Mouse (Mus musculus) neural tube, embryonic 15.5 days (tissue): ENCODE measurements around the gene 4930449I24Rik. TPM values are rescaled to one million over a fixed set of nuclear protein-coding genes. Genes with fewer than 3 reads are reported as not detected.
"Not testable (repeated sequence)": the region's sequence is repeated elsewhere in the genome, so short reads cannot be mapped to it uniquely, and the experiment has no call there.

Source experiments
- ATAC-seq: fragments of 200-750 bp; cut with Nextera tagmentation; 2 replicates; pipeline ENCODE4 v1.8.0; 2017; ENCODE audit warnings: mild to moderate bottlenecking, moderate TSS enrichment, moderate library complexity; ENCODE audit not compliant: low FRiP score
- H3K27ac ChIP-seq: fragments of 300-500 bp; sonication (generic); replicated peaks from 2 replicates; pipeline ENCODE4 v1.5.1; 2015; ENCODE audit warnings: mild to moderate bottlenecking, inconsistent platforms
- H3K27me3 ChIP-seq: fragments of 300-500 bp; sonication (generic); replicated peaks from 2 replicates; pipeline ENCODE4 v1.6.1; 2015; ENCODE audit warnings: inconsistent platforms
- H3K36me3 ChIP-seq: fragments of 300-500 bp; sonication (generic); 2 replicates; pipeline ENCODE4 v1.6.1; 2015; ENCODE audit warnings: inconsistent platforms
- H3K4me1 ChIP-seq: fragments of 300-500 bp; sonication (generic); 2 replicates; pipeline ENCODE4 v1.6.1; 2015; ENCODE audit warnings: inconsistent platforms
- H3K4me2 ChIP-seq: fragments of 300-500 bp; sonication (generic); 2 replicates; pipeline ENCODE4 v1.6.1; 2015; ENCODE audit warnings: inconsistent platforms, mild to moderate bottlenecking, moderate library complexity
- H3K4me3 ChIP-seq: fragments of 300-500 bp; sonication (generic); replicated peaks from 2 replicates; pipeline ENCODE4 v1.5.1; 2015; ENCODE audit warnings: mild to moderate bottlenecking, inconsistent platforms
- H3K9ac ChIP-seq: fragments of 300-500 bp; sonication (generic); replicated peaks from 2 replicates; pipeline ENCODE4 v1.6.1; 2015; ENCODE audit warnings: mild to moderate bottlenecking, inconsistent platforms
- H3K9me3 ChIP-seq: fragments of 300-500 bp; sonication (generic); replicated peaks from 2 replicates; pipeline ENCODE4 v1.6.1; 2016; ENCODE audit warnings: inconsistent platforms
- whole genome bisulfite sequencing: fragments of 180-500 bp; shearing (Covaris S2); methylation state at CpG from one replicate; pipeline ENCODE4 v1.1.7; 2015; ENCODE audit warnings: mixed read lengths; 5-methylcytosine and 5-hydroxymethylcytosine counted together
- polyA plus RNA-seq: library from polyadenylated mRNA; unstranded; fragments of >200 nt; fragmentation: Nextera tagmentation; extraction: Ambion mirVana; gene quantifications from 2 replicates; pipeline ENCODE4 v1.2.1, GENCODE M21; 2015

The 4930449I24Rik gene
- polyA plus RNA-seq, 1 experiment from 2014 or later: not detected

GRCm38 (mm10) chr5:146525501-146525900 lies 23.3 kb downstream of the 4930449I24Rik start, which contains the start of gene Gm3404:
Gene Gm3404, plus strand, starts transcription at chr5:146525801.
- 95% methylated on average over 3 of the region's 3 CpGs for WGBS
- not testable (repeated sequence) for H3K27me3 ChIP-seq, H3K27ac ChIP-seq, H3K36me3 ChIP-seq, H3K4me1 ChIP-seq, H3K4me2 ChIP-seq, ATAC-seq, H3K9me3 ChIP-seq, H3K9ac ChIP-seq, H3K4me3 ChIP-seq

GRCm38 (mm10) chr5:146537347-146537746 lies 35.1 kb downstream of the 4930449I24Rik start, which contains the start of gene Gm3409:
Gene Gm3409, plus strand, starts transcription at chr5:146537647.
- no CpG with 5 or more reads among the region's 3 CpGs for WGBS
- H3K27ac ChIP-seq, H3K4me1 ChIP-seq, H3K9me3 ChIP-seq, H3K36me3 ChIP-seq, H3K9ac ChIP-seq, H3K4me2 ChIP-seq, H3K4me3 ChIP-seq, ATAC-seq, H3K27me3 ChIP-seq: not testable (repeated sequence)

Other genes with a start within 250 kb of the 4930449I24Rik start
- gene Wasf3, start 117.4 kb upstream of the 4930449I24Rik start, polyA plus RNA-seq: 19.4 and 22.2 TPM in 2 replicates
- not detected in 2 replicates for gene Gm6408, start 20.4 kb upstream of the 4930449I24Rik start, polyA plus RNA-seq
- gene Gm6370, start 11.0 kb upstream of the 4930449I24Rik start, polyA plus RNA-seq: not detected in 2 replicates
- gene Gm3402, start 11.7 kb downstream of the 4930449I24Rik start, polyA plus RNA-seq: not detected in 2 replicates
- not detected in 2 replicates for gene Gm3404, start 23.4 kb downstream of the 4930449I24Rik start, polyA plus RNA-seq
- gene Gm3409, start 35.2 kb downstream of the 4930449I24Rik start, polyA plus RNA-seq: not detected in 2 replicates
- gene Gm3415, start 53.7 kb downstream of the 4930449I24Rik start, polyA plus RNA-seq: not detected in 2 replicates
- gene Gpr12, start 82.8 kb downstream of the 4930449I24Rik start, polyA plus RNA-seq: 23.8 and 27.5 TPM in 2 replicates